Mouse (Mus musculus): ENCODE results near the gene Prcd. TPM values are rescaled to one million over a fixed set of nuclear protein-coding genes. Genes with fewer than 3 reads are reported as not detected.

Prcd gene
- polyA plus RNA-seq, 1 experiment from 2014 or later: 0.43 TPM

DNA sequence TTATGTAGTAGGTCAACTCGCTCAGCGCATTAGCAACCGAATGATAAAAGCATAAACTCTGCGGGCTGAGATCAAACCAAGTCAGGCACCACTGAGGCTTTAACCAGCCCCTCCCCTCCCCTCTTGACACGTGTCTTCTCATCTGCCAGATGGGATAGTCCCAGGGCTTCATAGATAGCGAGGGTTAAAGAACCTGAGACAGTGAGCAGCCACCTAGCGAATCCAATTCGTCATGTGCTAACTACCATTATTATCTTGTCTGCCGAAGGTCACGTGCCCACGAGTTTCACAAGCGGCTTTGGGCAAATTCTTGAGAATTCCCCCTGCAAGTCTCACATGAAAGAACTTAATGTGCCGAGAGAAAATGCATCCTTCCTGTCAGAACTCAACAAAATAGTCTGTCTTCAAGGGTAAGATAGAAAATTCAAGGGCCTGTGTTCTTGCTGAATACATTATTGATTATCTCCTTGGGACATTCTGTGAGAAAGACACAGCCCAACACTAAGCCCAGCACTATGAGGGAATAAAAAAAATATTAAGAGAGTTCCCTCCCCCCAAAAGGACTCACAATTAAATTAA is 16.5 kb downstream of the Prcd start:
- Histone ChIP-seq H3K4me1 (ENCODE audit: control insufficient read depth, insufficient read depth, low read length) (peaks cover 4% of the 10 kb centered on the region; the same call in 1 of the 2 replicates), H3K9me3 (replicated peaks; ENCODE audit: control insufficient read depth, low read length) (no peaks in the 10 kb centered on the region), H3K4me2 (ENCODE audit: low read depth, low read length) (no peak overlapping the region), H3K4me3 (ENCODE audit: low read depth, low read length) (no peak overlapping the region), H3K27me3 (ENCODE audit: control insufficient read depth, insufficient read depth, low read length) (no peaks in the 10 kb centered on the region), H3K9ac (replicated peaks; ENCODE audit: low read length) (no peak overlapping the region), H3K27ac (replicated peaks; ENCODE audit: low read depth, low read length) (no peak overlapping the region), H3K36me3 (replicated peaks; ENCODE audit: control insufficient read depth, insufficient read depth, low read depth, low read length) (peaks cover 12% of the 10 kb centered on the region)
- 47% methylated on average over 13 of the region's 13 CpGs for WGBS
- ATAC-seq (replicated peaks; ENCODE audit: insufficient number of reproducible peaks, low FRiP score, low TSS enrichment, low read depth): no peak
- no peak for DNase-seq (ENCODE audit: low spot score)

DNA sequence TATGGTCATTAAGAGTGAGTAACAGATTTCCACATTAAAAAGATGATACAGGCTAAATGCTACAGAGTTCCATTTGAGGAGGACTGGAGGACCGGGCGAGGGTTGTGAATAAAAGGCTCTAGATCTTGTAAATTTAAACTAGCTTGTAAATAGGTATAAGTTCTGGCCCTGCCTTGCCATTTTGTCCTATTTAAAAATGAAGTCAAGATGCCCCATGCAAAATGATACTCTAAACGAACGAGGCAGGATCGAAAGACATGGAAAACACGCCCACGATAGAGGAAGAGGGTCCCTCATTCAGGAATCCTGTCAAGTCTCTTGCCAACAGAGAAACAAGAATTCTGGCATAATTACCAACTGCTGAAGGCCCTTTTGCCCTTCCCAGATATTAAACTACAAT is 17.1 kb downstream of the Prcd start:
- H3K27me3 ChIP-seq (ENCODE audit: control insufficient read depth, insufficient read depth, low read length): no peaks in the 10 kb centered on the region
- ATAC-seq (replicated peaks; ENCODE audit: insufficient number of reproducible peaks, low FRiP score, low TSS enrichment, low read depth) (no peak), DNase-seq (ENCODE audit: low spot score) (no peak)
- no peak overlapping the region for H3K9ac ChIP-seq (replicated peaks; ENCODE audit: low read length)
- no peaks in the 10 kb centered on the region for H3K9me3 ChIP-seq (replicated peaks; ENCODE audit: control insufficient read depth, low read length)
- H3K27ac ChIP-seq (replicated peaks; ENCODE audit: low read depth, low read length): no peak overlapping the region
- H3K4me1 ChIP-seq (ENCODE audit: control insufficient read depth, insufficient read depth, low read length): peaks cover under 1% of the 10 kb centered on the region; the same call in 1 of the 2 replicates
- no peak overlapping the region for H3K4me3 ChIP-seq (ENCODE audit: low read depth, low read length)
- WGBS: 78% methylated on average over 7 of the region's 7 CpGs
- H3K4me2 ChIP-seq (ENCODE audit: low read depth, low read length): no peak overlapping the region
- peaks cover 13% of the 10 kb centered on the region for H3K36me3 ChIP-seq (replicated peaks; ENCODE audit: control insufficient read depth, insufficient read depth, low read depth, low read length)

DNA sequence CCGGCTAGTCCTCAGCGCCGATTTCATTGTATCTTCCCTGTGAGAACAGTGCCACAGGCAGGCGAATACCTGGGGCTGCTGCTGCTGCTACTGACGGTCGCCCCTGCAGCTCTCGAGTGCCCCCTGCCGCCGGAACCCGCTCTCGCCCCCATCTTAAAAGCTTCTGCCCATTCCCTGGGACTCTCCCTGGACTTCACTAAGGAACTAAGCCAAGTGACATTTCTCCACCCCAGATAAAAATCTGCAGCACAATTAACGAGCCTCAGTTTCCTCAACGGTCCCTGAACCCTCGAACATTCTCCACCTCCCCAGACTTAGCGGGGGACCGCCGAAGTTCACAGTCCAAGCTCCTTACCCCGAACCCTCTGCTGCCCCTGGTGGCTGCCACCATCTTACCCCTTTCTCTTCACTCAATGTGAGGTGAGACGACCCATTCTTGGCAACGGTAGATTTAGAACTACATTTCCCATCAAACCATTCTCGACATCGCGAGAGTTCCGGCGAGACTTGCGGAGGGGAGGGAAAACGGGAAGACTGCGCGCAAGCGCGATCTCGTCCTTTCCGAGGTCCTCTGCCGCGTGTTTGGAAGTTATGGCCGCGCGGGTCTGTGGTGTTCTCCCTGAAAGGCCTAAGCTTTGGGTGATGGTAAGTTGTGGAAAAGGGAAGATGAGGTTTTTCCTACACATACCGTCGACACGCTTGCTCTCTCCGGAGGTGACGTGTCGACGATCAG is 17.9 kb downstream of the Prcd start:
- Histone ChIP-seq H3K27me3 (ENCODE audit: control insufficient read depth, insufficient read depth, low read length) (no peaks in the 10 kb centered on the region), H3K4me2 (ENCODE audit: low read depth, low read length) (peak overlapping the region; percentile 51), H3K27ac (replicated peaks; ENCODE audit: low read depth, low read length) (no peak overlapping the region), H3K9me3 (replicated peaks; ENCODE audit: control insufficient read depth, low read length) (no peaks in the 10 kb centered on the region), H3K4me1 (ENCODE audit: control insufficient read depth, insufficient read depth, low read length) (no peaks in the 10 kb centered on the region), H3K36me3 (replicated peaks; ENCODE audit: control insufficient read depth, insufficient read depth, low read depth, low read length) (peaks cover 18% of the 10 kb centered on the region), H3K4me3 (ENCODE audit: low read depth, low read length) (peak overlapping the region; percentile 78), H3K9ac (replicated peaks; ENCODE audit: low read length) (peak overlapping the region; percentile 90)
- DNase-seq (ENCODE audit: low spot score) (peak; percentile 99), ATAC-seq (replicated peaks; ENCODE audit: insufficient number of reproducible peaks, low FRiP score, low TSS enrichment, low read depth) (peak; percentile 84)
- 2% methylated on average over 45 of the region's 45 CpGs for WGBS

DNA sequence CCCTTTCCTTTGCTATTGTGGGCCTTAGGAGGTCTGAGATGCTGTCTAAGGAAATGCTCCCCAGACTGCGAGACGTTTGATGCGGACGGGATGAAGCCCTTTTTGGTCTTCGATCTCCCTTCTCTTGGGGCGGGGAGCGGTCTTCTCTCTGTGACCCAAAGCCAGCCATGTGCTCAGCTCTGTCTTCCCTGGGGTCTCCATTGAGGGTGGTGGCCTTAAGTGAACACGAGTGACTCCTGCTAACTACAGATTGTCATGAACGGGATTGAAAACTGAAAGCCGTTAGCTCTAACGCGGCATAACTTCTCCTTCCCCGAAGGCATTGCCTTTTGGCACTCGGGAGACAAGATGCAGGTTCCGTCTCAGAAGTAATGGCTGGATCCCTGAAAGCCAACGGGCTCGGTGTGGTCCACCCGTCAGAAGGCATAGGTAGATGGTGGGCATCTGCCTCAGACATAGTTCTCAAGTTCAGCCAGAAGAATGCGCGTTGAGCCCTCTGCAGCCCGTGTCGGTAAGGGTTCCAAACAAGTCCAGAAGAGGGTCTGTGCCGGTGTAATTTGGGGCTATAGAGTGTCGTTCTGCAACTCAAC is 18.6 kb downstream of the Prcd start:
- Histone ChIP-seq H3K27ac (replicated peaks; ENCODE audit: low read depth, low read length) (no peak overlapping the region), H3K4me3 (ENCODE audit: low read depth, low read length) (peak overlapping the region; percentile 78), H3K4me1 (ENCODE audit: control insufficient read depth, insufficient read depth, low read length) (no peaks in the 10 kb centered on the region), H3K36me3 (replicated peaks; ENCODE audit: control insufficient read depth, insufficient read depth, low read depth, low read length) (peaks cover 22% of the 10 kb centered on the region), H3K9ac (replicated peaks; ENCODE audit: low read length) (peak overlapping the region; percentile 90), H3K4me2 (ENCODE audit: low read depth, low read length) (peak overlapping the region; percentile 51), H3K9me3 (replicated peaks; ENCODE audit: control insufficient read depth, low read length) (no peaks in the 10 kb centered on the region), H3K27me3 (ENCODE audit: control insufficient read depth, insufficient read depth, low read length) (no peaks in the 10 kb centered on the region)
- ATAC-seq (replicated peaks; ENCODE audit: insufficient number of reproducible peaks, low FRiP score, low TSS enrichment, low read depth) (no peak), DNase-seq (ENCODE audit: low spot score) (no peak)
- under 1% methylated on average over 24 of the region's 24 CpGs for WGBS

DNA sequence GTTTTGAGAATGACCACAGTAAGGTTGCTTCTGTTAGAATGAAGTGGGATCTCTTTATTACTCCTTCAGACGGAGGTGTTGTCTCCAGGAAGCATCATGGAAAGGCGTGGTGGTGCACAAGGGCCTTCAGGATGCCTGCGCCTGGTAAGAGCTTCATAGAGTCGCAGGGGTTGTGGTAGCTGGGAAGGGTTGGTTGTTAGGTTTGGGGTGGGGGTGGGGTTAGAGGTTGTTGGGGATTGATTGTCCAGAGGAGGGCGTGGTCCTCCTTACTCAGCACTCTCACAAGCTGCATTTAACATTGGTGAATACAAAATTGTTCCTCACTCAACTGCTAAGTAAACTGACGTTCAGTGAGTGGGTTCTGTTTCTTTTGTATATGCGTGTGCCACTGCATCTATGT is 19.3 kb downstream of the Prcd start:
- no peak overlapping the region for H3K27ac ChIP-seq (replicated peaks; ENCODE audit: low read depth, low read length)
- ATAC-seq (replicated peaks; ENCODE audit: insufficient number of reproducible peaks, low FRiP score, low TSS enrichment, low read depth) (no peak), DNase-seq (ENCODE audit: low spot score) (no peak)
- peaks cover 22% of the 10 kb centered on the region for H3K36me3 ChIP-seq (replicated peaks; ENCODE audit: control insufficient read depth, insufficient read depth, low read depth, low read length)
- H3K9me3 ChIP-seq (replicated peaks; ENCODE audit: control insufficient read depth, low read length): no peaks in the 10 kb centered on the region
- H3K4me3 ChIP-seq (ENCODE audit: low read depth, low read length): peak overlapping the region; percentile 78
- peak overlapping the region; percentile 51 for H3K4me2 ChIP-seq (ENCODE audit: low read depth, low read length)
- WGBS: 20% methylated on average over 7 of the region's 7 CpGs
- H3K9ac ChIP-seq (replicated peaks; ENCODE audit: low read length): peak overlapping the region; percentile 90
- no peaks in the 10 kb centered on the region for H3K27me3 ChIP-seq (ENCODE audit: control insufficient read depth, insufficient read depth, low read length)
- no peaks in the 10 kb centered on the region for H3K4me1 ChIP-seq (ENCODE audit: control insufficient read depth, insufficient read depth, low read length)

DNA sequence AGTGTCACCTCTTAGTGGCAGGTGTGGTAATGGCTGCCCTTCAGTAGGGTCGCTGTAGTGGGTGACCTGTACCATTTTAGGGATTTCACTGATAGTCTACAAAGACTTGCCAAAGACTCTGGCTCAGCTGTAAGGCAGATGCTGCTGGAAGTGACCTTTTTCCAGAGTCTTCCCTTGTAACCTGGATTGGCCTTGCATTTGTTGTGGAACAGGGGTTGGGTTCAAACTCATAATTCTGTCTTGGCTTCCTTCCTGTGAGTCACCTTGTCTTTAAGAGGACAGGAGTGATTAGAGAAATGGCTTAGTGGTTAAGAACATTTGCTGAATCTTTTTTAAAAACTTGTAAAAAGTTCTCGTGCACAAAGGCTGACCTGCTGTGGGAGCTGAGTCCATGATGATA is 20.1 kb downstream of the Prcd start:
- no peak overlapping the region for H3K9ac ChIP-seq (replicated peaks; ENCODE audit: low read length)
- DNase-seq (ENCODE audit: low spot score): no peak

DNA sequence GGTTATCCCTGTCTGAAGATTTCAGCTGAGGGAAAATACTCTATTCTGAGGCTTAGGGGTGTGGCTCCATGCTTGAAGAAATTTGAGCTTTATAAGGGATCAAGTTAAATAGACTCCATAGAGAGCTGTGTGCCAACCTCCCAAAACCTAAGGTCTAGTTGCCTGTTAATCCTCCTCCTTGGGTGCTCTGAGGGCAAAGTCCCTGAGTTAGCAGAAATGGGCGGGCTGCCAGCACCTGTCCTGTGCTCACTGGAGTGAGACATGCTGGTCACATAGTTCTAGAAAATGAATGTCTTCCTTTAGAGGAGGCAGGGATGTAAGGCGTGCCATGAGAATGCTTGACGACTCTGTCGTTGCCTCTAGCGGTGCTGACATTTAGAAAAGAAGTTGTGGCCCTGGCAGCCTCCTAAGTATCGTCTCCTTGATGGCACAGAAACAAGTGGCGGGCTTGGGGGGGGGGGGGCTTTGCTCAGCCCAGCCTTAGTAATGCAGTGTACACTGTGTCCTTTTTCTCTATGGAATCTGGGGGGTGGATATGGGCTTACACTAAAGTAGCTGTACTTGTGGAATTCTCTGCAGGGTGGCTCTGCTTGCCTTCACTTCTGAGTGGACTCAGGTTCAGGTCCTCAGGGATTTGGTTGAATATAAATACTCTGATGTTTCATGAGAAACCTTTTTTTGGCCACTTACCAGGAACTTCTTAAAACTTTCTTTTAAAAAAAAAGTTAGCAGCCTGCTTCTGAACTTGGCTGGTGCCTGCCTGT is 21.5 kb downstream of the Prcd start:
- whole genome bisulfite sequencing: 88% methylated on average over 7 of the region's 7 CpGs
- Histone ChIP-seq H3K27ac (replicated peaks; ENCODE audit: low read depth, low read length) (no peak overlapping the region), H3K9me3 (replicated peaks; ENCODE audit: control insufficient read depth, low read length) (no peaks in the 10 kb centered on the region), H3K4me3 (ENCODE audit: low read depth, low read length) (no peak overlapping the region), H3K27me3 (ENCODE audit: control insufficient read depth, insufficient read depth, low read length) (no peaks in the 10 kb centered on the region), H3K36me3 (replicated peaks; ENCODE audit: control insufficient read depth, insufficient read depth, low read depth, low read length) (peaks cover 25% of the 10 kb centered on the region), H3K4me2 (ENCODE audit: low read depth, low read length) (no peak overlapping the region), H3K4me1 (ENCODE audit: control insufficient read depth, insufficient read depth, low read length) (no peaks in the 10 kb centered on the region), H3K9ac (replicated peaks; ENCODE audit: low read length) (no peak overlapping the region)
- ATAC-seq (replicated peaks; ENCODE audit: insufficient number of reproducible peaks, low FRiP score, low TSS enrichment, low read depth) (no peak), DNase-seq (ENCODE audit: low spot score) (no peak)

More for the DNA sequence above, 20.1 kb downstream of the Prcd start:
- no peak for ATAC-seq (replicated peaks; ENCODE audit: insufficient number of reproducible peaks, low FRiP score, low TSS enrichment, low read depth)
- no peak overlapping the region for H3K4me2 ChIP-seq (ENCODE audit: low read depth, low read length)
- H3K9me3 ChIP-seq (replicated peaks; ENCODE audit: control insufficient read depth, low read length): no peaks in the 10 kb centered on the region
- H3K4me1 ChIP-seq (ENCODE audit: control insufficient read depth, insufficient read depth, low read length): no peaks in the 10 kb centered on the region
- peaks cover 22% of the 10 kb centered on the region for H3K36me3 ChIP-seq (replicated peaks; ENCODE audit: control insufficient read depth, insufficient read depth, low read depth, low read length)
- no peaks in the 10 kb centered on the region for H3K27me3 ChIP-seq (ENCODE audit: control insufficient read depth, insufficient read depth, low read length)
- 91% methylated on average over 2 of the region's 2 CpGs for WGBS
- H3K4me3 ChIP-seq (ENCODE audit: low read depth, low read length): no peak overlapping the region
- no peak overlapping the region for H3K27ac ChIP-seq (replicated peaks; ENCODE audit: low read depth, low read length)

All from embryonic facial prominence, embryonic 11.5 days (tissue).